Mouse (Mus musculus): Measurements from ENCODE around the gene Gm20911. TPM values are rescaled to one million over a fixed set of nuclear protein-coding genes. Genes with fewer than 3 reads are reported as not detected.

The Gm20911 gene
- not detected for total RNA-seq (2023)

DNA sequence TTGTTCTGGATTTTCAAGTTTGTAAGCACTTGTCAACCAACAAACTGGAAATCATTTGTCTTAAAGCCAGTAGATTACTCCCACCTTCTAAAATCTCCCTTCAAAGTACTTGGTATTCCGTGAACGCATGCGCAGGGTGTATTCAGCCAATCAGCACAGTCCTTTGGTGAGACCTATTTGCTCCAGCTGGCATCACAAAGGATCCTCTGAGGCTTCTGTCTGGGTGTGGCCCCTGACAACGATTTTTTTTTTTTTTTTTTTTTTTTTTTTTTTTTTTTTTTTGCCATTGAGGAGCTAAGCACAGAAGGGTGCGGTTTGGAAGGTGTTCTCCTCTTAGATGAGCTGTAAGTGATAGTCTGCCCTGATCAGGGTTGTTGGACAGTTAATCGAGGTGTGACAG, at the start of gene Gm20911:
Gene Gm20911 (plus strand): TSS at position 301 of the 400 bp plus-strand sequence.

